Mouse (Mus musculus) thymus, postnatal 36 days (tissue): ENCODE measurements around the gene Bcl9.
A peak's percentile ranks its signal among the peaks of the same experiment; 100 is the strongest.

ENCODE experiments used
- DNase-seq, 2 experiments: peaks; one replicate each; pipeline ENCODE4 v3.0.0; 2022; ENCODE audit warnings: mixed read lengths in 2 of 2

The Bcl9 gene

GRCm38 (mm10) chr3:97297553-97298432 is at the start of gene Bcl9:
TSS of gene Bcl9 (minus strand) at chr3:97297917.
- peak; percentile 74 to 80 for DNase-seq

DNA sequence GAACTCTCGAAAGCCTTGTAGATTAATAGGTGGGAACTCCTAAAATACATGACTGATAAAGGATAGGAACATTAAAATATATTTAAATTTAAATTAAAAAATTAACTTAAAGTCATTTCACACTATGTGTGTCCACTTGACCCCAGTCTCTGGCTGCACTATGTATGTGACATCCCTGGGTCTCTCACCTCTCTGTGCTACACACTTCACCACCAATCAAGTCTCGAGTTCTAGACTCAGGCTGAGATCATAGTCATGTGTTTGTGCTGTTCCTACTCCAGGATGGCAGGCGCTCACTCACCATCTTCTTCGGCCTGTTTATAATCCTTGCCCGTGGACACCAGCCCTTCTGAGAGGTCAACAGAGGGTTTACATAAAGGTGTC is 41.5 kb upstream of the Bcl9 start:
- DNase-seq: no peak

DNA sequence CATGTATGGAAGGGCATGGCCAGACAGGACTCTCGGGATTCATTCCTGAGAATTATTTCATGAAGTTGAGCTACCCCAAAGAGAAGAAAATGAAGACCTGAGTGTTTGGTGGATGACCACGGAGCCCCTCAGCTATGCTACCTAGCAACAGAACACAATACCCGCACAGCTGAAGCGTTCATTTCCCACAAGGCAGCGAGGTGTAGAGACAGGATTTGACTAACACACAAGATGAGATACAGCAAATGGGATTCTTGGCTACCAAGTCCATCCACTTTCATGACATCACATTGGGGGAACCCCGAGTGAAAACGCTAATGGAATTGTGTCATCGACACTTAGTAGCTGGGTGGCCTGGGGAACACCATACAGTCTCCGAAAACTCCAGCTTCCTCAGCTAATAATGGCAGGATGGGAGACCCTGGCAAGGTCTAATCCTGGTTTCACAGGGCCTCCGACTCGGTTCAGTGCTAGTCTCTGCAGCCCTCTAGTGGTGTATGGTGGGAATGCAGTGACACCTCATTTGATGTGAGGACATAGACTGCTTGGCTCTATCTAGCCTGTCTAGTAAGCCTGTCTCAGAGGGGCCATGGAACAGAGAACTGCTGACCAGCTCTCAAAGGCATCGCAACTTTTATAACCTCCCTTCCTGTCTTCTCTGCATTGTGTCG is 40.9 kb upstream of the Bcl9 start:
- DNase-seq: peak; percentile 68 to 82

GRCm38 (mm10) chr3:97337306-97337705 is 39.6 kb upstream of the Bcl9 start:
- DNase-seq: no peak

- DNase-seq: no peak
These were observed 38.6 kb upstream of the Bcl9 start for GRCm38 (mm10) chr3:97336331-97336730.

DNA sequence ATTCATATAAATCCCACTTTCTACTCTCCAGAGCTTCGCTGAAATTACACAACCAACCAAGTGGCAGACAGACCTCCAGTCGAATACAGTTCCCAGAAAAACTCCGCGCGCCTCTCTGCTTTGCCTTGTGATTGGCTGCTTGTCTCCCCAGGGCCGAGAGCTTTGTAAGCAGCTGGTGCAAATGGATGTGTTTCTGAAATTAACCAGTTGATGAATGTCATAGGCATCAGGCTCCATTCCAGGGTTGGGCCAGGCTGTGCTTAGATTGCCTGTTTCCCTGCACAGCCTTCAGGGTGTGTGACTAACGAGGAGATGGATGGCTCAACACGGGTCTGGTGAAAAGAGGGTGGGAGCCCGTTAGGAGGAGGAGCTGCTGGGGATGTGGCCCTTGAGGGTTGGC is 36.9 kb upstream of the Bcl9 start:
- DNase-seq: no peak

- DNase-seq: peak; percentile 22 to 36
These were observed 34.5 kb upstream of the Bcl9 start for GRCm38 (mm10) chr3:97332172-97332571.

DNA sequence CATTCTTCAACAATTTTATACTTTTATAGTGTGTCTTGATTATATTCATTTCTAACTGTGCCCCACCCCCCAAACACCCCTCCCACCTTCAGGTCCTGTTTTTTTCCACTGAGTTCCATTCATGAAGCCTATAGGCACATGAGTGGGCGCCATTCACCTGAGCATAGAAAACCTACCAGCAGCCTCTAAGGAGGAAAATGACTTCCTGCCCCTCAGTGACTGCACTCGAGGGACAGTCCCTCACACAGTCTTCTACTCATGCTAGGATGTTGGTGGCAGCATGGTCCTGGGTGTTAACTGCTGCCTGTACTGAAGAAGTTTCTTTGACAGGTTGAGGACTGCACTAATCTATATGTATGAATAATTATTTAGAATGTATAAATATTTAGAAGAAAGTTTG is 30.1 kb upstream of the Bcl9 start:
- DNase-seq: no peak

DNA sequence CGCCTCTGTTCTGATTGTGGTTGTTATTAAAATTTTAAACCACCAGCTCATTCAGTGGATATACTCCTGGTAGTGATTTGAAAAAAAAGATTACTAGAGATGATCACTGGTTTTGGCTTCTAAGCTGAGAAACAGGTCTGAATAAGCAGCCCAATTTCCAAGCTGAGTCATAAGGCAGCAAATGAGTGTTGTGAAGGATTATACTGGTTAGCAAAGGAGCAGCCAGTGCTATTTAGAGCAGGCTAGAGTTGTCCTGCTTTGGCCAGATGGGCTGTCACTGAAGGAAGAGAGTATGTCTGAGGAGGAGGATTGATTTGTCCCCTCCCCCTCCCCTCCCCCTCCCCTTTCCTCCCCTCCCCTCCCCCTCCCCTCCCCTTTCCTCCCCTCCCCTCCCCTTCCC is 29.6 kb upstream of the Bcl9 start:
- no peak for DNase-seq

- no peak for DNase-seq
These were observed 28.1 kb upstream of the Bcl9 start for GRCm38 (mm10) chr3:97325621-97326345.

DNA sequence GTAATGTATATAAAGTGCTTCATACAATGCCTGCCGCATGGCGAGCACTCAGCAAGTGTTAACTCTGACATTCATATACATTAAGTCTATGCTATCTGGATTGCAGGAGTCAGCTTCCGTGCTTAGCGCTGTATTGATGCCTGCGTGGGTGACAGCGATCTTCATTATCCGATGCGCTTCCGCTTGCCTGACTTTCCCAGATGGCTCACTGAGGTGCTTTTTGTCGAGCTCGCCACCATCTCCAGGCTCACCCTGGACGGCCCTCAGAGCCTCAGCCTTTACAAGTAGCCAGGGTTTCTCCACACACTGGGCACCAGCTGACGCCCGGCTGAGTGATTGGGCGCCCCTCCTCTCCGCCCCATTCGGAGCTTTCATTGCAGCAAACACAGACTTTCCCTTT is 26.3 kb upstream of the Bcl9 start:
- no peak for DNase-seq

DNA sequence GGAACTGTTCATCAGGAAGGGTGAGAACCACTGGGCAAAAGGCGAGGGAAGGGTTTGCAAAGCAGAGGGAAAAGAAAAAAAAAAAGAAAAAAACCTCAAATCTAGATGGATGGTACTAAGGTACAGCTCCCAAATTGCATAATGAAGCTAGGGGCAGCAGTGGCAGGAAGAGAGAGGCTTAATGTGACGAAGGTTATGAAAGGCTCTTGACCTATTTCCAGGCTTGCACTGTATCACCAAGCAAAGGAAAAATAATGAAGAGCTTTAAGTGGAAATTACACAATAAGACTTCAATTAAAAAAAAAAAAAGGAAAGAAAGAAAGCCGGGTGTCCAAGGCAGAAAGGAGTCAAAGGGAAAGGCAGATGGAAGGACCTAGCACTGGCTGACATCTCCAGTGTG is 19.6 kb upstream of the Bcl9 start:
- DNase-seq: no peak

DNA sequence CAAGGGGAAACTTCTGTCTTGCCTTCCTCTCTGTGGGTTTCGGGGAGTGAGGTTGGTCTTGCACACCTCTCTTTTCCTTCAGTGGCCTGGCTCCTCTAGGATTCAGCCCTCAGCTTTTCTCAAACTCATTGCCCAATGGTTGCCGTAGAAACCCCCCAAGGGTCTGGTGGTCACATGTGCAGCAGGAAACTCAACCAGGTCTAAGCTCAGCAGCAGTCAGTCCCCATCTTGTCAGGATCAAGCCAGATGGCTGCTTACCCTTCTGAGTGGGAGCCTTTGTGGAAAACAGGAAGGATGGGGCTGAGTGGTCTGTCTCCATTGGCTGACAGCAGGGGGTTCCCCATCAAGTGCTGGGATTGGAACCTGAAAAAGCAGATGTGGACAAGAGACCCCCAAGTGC is 15.7 kb upstream of the Bcl9 start:
- no peak for DNase-seq

GRCm38 (mm10) chr3:97311998-97312397 is 14.3 kb upstream of the Bcl9 start:
- DNase-seq: no peak

DNA sequence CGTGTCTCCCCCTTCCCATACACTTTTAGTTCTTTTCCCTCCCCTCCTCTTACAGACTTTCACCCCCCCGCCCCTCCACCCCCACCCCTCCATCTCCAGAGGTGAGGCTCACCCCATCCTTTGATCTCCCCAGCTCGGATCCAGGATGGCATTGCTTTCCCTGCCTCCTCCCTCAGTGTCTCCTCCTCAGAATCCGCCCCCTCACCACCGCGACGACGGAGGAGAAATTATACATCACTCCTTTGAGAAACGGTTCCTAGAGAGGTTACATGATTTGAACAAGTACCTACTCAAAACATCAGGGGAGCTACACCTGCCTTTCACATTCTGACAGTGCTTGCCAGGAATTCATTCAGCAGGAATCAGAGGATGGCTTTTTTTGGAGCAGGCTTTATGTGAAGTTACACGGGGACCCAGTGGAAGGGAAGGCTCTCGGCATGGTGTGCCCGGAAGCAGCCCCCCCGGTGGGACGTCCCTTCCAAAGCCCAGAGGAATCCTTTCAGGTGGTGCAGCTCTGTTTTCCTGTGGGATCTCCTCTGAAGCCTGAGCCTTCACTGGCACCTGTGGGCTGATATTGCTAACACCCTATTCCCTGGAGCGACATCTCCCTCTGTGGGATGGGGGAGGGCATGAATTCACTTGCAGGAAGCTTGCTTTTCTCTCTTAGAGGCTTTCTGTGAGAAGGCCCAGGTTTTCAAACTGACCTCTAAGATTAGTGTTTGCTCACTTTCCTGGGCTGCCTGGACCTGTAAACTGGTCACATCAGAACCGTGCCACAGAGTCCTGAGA is 12.2 kb upstream of the Bcl9 start:
- DNase-seq: no peak

- DNase-seq: no peak
These were observed 10.7 kb upstream of the Bcl9 start for GRCm38 (mm10) chr3:97308440-97308839.

DNA sequence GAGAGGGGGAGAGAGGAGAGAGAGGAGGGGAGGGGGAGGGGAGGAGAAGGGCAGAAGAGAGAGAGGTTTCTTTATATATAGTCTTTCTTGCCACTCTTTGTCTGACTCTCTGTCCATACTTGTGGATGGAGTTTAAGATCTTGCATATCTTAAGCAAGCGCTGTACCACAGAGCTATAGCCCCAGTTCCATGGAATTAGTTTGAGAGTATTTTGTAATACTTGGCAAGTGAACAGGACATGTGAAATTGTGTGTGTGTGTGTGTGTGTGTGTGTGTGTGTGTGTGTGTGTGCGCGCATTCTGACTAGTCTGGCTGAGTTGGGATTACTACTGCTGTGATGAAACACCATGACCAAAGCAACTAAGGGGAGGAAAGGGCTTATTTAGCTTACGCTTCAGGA is 8.2 kb upstream of the Bcl9 start:
- DNase-seq: no peak

DNA sequence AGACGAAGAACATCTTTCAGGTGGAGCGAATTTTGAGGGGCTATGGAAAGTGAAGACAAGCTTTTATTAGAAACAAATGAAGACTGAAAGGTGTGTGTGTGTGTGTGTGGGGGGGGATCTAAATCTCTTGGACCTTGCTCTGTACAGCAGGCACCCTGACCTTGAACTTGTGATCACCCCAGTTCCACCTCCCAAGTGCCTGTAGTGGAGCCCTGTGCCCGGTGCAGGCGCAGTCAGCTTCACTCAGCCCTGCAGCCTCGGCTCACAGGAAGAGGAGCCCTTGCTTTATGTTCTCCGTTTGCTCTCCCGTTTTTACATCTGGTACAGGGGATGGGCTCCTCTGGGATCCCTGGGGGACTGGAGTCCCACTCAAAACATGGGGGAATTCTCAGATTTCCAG is 3.9 kb upstream of the Bcl9 start:
- DNase-seq: no peak

GRCm38 (mm10) chr3:97300370-97300769 is 2.7 kb upstream of the Bcl9 start:
- DNase-seq: no peak

DNA sequence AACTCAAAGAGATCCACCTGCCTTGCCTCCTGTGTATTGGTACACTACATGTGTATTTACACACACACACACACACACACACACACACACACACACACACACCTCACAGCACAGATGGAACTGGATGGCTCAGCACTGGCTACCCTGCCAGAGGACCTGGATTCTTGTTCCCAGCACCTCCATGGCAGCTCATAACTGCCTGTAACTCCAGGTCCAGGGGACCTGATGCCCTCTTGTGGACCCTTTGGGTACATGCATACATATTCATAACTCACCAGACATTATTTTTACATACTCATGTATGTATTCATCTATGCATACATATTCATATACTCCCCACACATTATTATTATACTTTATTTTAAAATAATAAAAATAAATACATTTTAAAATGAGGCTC is 2.2 kb upstream of the Bcl9 start:
- DNase-seq: no peak

DNA sequence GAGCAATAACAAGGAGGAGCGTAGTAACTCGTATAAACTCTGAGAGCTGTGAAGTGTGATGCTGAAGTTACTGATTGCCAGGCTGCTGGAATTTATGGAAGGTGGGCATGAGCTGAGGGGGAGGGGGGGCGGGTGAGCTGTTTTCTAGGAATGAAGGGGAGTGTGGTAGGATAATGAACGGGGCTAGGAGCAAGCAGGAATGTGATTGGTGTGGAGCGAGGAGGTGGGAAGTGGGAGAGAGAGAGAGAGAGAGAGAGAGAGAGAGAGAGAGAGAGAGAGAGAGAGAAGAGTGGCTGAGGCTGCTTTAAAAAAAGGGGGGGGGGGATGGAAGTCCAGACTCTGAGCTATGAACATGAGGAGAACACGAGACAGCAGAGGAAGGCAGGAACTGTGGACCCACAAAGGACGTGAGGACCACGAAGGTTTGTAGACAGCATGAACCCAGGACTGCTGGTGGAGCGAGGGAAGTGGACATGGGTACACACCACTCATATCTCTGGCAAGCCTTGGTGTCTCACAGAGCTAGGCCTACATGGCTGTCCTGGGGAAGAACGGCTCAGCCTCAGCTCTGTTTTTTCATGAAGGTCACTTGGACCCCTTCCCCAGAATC is 1.2 kb upstream of the Bcl9 start:
- DNase-seq: peak in 1 of 2 experiments; percentile 5

- peak; percentile 36 to 42 for DNase-seq
These were observed 670 bp downstream of the Bcl9 start for GRCm38 (mm10) chr3:97296941-97297552.
